Mouse (Mus musculus) yolk sac, embryonic 10.5 days (tissue): ENCODE results near the gene Nrg3.
"Not testable (repeated sequence)": the region's sequence is repeated elsewhere in the genome, so short reads cannot be mapped to it uniquely, and the experiment has no call there.

Experiments
- DNase-seq: peaks from one replicate; pipeline ENCODE4 v3.0.0-alpha.2; 2017; ENCODE audit warnings: low spot score

Nrg3 gene

DNA sequence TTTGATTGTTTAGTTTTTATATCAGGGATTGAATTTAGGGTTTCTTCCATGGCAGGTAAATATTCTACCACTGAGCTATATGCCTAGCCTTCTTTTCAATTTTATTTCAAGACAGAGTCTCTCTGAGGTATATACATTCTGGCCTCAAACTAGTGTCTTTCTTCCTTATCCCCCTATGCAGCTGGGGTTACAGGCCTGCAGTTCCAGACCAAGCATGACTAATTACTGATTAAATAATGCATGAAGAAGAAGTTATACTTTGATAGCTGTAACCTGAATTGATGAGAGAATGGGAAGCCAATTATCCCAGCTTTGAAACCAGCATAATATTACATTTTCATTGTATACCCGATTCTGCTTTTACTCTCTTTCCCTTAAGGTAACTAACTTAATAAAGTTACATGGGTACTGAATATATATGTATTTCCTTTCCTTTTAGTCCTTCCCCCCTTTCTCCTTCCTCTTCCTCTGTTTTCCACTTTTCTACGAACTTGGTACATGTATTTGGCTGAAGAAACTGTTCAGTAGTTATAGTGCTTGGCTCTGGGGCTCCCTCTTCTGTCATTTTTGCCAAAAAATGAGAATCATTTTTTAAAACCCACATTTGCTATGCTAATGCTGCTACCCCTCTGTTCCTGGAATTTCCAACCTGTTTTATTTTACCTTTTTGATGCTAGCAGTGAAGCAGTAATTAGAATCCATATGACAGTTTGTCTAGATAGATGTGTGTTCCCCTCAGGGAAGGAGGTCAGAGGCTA, 843.8 kb downstream of the Nrg3 start:
- no peak for DNase-seq

DNA sequence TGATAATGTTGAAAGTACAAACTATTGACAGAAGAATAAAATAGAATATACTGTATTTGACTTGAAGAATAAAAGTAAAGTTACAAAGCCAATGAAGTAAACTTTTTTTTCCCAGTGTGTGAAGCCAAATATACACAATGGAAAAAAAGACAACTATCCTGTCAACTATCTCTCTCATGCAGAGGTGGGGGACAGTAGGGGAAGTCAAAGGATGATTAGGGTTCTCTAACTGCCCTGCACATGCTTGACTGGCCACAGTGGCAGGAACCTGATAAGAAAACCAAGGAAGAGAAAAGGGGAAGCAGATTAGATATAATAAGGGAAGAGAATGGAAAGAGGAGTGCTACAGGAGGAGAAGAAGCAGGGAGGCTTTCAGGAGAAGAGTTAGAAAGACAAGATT, 855.9 kb downstream of the Nrg3 start:
- DNase-seq, result no peak

DNA sequence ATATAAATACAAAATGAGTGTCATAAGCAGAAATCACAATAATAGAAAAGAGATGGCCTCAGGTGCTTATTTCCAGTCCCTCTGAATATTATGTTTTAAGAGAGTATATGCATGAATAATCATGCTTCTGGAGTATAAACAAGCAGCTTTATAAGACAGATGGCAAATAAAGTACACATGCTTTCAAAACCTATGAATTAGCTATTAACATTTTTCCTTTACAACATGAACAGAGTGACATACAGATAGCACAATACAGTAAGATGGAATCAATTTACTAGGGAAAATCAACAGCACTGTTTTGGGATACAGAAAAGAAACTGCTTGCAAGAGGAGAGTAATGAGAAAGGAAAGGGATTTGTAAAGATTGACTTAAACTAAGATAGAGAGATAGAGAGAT, 875.2 kb downstream of the Nrg3 start:
- DNase-seq, result no peak

DNA sequence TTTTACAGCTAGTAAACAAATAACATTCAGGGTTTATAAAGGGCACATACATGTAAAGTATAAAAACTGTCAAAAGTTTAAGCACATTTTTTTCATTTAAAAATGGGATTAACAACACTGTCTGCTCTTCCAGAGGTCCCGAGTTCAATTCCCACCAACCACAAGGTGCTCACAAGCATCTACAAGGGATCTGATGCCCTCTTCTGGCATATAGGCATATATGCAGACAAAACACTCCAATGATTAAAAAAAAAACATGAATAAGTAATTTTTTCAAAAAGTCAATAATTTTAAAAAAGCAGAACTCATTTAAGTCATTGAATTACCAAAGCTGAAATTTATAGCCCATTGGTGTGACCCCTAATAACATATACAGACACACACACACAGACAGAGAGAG, 878.6 kb downstream of the Nrg3 start:
- DNase-seq, result no peak

DNA sequence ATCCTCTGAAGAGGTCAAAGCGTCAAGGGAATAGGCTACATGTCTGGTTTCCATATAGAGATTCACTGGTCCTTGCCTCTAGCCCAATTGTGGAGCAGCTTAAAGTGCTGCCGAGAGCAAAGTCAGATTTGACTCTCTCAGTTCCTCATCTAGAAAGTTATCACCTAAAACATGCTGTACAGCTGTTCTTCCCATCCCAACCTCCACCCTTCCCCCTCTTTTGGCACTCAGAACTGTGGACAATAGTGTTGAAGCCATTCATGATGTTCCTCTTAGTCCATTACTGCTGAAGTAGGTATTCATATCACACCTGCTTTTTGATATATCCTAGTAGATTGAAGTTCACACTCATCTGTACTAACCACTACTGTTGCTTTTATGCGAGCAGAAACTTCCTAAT, 896.1 kb downstream of the Nrg3 start:
- no peak for DNase-seq

DNA sequence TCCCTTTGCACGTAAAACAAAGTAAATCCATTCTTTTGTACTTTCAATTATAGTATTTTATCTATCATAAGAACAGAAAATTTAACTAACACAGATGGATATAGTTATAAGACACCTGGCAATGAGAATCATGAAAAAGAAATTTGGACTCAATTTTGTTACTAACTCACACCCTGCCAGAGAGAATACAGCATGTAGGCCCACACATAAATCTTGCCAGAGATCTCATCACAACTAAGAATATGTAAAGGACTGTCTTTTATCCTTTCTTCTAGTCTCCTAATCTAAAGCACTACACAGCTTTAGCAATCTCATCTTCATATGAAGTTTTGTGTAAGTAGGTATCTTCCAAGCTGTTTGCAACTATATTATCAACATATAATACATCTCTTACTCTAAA, 904.7 kb downstream of the Nrg3 start:
- DNase-seq, result no peak

DNA sequence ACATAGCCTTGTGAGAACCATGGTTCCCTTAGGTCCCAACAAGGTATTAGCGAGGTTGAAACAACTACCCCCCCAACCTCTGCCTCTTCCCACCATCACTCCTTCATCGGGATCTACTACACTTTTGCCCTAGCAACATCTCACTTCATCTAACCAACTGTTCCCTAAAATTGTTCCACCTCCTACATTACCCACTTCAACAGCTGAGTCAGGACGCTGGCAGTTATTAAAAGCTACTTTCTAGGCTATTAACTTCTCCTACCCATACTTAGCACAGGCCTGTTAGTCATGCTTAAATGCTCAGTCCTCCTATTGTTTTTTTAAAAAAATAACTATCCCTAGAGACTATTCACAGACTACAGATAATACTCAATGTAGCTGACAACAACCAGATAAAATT, 906.7 kb downstream of the Nrg3 start:
- no peak for DNase-seq

DNA sequence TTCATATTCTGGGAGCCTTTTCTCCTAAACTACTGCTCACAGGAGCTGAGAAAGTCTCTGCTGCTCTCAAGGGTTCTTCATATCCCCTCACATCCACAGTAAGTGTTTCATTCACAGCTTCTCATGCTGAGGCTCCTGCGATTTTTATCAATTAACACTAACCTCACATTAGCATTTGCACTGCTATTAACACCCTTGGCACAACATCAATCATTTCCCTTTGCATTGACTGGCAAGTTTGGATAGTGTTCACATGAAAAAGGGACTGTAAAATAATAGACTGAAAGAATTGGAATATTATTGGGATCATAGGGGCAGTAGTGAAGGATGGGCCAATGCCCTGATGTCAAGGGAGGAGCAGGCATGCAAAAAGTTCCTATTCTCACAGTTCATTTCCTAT, 918.3 kb downstream of the Nrg3 start:
- no peak for DNase-seq

DNA sequence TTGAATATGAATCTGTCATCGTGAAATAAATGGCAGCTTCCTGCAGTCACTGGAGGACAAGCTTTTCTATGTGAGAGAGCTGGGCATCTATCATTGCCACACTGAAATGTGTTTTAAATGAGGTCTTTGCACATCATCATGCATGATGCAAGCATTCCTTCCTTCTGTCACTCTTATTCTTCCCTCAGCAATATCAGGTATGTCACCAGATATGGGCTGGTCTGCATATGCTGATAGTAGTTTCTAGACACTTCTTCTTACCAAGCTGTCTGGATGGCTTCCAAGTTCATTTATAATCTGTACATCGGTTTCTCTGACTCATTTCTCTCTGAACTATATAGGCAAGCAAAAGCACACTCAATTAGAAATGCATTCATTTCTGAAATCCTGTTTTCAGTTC, 925.6 kb downstream of the Nrg3 start:
- DNase-seq, result no peak

DNA sequence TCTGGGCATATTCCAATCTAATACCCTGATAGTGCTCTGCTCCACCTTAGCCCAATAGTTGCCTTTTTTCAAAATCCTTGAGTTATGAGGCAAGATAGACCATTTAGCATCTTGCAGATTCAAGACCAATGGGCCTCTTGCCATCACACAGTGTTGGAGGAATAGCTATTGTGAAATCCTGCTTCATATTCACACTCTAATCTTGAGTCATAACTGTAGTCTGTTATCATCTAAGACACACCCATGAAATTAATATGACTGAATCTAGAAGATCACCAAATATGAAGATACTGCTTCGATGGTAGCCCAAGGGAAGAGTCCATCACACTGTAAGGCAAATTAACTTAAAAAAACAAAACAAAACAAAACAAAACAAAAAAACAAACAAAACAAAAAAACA, 937.7 kb downstream of the Nrg3 start:
- DNase-seq, result no peak

DNA sequence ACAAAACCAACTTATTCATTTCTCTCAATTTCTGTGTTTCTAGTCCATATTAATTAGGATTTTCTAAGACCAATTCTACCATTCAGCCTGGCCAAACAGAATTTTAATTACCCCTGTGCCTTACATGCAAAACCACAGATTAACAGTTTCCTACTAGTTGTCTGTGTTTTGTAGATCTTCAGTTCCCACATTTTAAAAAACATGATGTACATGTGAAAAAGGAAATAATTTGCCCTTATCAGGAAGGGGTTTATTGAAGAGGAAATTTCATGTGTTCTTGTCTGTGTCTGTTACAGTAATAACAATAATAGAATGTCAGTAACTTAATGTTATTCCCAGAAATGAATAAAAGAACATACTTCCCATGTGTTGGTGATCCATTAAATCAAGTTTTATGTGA, 939.4 kb downstream of the Nrg3 start:
- no peak for DNase-seq

DNA sequence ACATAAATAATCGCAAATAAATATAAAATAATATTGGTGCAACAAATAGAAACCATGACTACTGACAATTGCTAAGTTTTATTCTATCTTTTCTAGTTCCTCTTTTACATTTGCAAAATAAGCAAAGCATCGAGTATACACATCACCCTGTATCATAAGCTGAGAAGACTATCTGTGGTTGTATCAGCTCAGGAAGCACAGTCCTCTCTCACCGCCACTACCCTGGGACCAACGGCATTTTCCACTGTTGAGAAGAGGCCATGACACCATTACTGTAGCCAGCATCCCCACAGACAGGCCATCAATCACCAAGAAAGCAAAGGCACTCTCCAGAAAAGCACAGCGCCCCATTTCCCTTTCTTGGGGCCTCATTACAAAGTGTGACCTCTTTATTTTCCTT, 956.7 kb downstream of the Nrg3 start:
- DNase-seq, result no peak

DNA sequence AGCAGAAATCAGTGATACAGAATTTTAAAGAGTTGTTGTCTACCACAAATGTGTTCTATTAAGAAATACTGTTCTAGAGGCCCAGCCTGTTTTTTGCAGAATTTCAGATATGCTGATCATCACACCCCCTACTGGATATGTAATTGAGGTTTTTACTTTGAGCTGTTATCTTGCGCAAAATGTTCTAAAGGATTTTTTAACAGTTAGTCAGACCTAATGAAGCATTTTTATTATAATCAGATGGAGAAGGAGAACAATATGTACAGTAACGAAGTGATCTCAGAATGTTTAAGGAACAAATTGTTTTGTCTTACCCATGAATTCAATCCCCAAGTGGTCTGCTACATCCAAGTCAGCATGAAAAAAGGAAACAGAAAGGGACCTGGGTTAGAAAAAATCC, 963.9 kb downstream of the Nrg3 start:
- DNase-seq, result no peak

DNA sequence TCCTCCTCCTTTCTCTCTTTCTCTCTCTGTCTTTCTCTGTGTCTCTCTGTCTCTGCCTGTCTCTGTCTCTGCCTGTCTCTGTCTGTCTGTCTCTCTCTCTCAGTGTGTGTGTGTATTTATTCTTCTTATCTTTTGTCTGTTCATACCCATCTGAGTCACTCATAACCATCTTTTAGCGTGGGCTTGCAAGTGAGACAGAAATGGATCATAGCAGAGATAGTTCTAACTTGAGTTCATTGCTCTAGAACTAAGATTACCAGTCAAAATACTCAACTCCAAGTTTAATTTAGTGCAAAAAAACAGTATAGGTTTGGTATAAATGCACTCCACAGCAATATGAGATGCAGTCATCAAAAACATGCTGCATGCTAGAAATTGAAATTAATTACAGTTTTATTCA, 977.9 kb downstream of the Nrg3 start:
- no peak for DNase-seq

DNA sequence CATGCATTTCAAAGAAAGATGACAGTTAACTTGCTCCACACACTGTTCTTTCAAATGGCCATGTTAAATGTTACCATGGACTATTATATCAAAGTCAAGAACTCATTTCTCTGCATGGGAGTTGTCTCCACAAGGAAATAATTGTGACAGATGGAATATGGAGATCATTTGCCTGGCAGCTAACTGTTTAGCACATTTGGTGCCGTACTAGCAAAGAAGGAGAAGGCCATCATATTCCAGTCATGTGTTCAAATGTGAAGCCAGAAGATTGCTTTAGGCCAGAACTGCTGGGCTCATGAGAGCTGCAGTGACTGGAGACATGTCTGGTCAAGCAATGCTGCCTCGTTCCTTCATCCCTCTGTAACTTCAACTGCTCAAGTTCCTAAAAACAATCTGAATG, 1025.8 kb downstream of the Nrg3 start:
- DNase-seq, result no peak

DNA sequence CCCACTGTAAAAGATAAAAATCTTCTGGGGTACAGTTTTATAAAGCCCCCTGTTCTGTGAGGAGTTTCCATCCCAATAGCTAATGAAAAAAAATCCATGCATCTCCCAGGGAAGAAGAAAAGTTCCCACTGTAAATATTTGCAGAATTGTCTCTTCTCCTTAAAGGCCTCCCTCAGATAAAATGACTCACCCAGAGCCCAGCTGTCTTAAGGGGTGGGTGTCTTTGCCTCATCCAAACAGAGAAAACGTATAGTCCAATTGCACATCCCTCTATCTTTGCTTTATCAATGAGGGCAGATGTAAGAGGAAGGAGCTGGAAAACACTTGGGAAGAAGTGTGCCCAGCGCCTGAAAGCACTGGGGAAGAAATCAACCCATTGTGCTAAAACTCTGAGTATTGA, 1028.1 kb downstream of the Nrg3 start:
- no peak for DNase-seq

DNA sequence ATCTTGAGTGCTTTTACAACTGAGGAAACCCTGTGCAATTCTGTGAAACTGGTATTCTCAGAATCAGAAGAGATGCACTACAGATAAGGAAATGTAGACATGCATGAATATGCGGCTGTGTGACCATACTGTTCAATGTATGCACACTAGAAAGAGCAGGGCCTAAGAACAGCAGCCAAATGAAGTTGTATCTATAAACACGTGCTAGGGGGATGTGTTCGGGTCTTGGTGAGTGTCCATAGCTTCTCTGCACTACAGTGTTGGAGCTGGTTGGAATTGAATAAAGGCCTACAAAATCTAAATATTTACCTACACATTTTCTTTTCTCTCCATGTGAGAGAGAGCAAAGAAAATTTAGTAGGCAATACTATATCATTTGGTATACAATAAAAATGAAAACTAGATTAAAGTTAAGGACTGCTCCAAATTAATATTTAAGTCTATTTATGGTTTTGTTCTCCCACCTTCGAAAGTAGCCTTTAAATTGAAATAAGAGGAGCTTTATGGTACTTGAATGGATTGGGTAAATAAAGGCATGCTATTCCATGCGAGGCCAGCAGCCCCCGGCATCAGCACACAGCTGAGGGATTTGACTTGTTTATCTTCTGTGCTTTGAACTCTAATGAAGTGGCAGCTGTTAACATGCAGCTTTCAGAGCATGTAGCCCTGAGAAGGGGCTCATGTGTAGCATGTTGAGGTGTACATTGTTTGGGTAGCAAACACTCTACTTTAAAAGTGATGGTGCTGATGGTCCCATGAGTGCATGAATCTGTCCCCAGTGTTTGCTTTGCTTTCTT, 1038.9 kb downstream of the Nrg3 start:
- DNase-seq, result no peak

DNA sequence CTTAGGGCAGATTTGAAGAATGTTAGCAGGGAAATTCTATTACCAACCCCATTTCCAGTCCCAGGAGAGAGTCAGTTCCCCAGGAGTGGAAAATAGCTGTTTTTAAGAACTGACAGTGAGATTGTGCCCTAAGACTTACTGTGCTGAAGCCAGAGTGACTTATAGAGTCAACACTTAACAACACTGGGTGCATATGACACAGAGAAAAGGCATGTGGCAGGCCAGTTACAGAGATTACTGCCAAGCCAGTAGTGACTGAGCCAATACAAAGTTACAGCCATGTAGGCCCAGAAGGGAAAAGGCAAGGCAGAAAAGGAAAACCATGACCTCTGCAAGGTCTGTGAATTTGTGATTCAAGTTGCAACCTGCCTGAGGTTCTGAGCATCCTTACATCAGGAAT, 1098.2 kb downstream of the Nrg3 start:
- DNase-seq, result no peak

DNA sequence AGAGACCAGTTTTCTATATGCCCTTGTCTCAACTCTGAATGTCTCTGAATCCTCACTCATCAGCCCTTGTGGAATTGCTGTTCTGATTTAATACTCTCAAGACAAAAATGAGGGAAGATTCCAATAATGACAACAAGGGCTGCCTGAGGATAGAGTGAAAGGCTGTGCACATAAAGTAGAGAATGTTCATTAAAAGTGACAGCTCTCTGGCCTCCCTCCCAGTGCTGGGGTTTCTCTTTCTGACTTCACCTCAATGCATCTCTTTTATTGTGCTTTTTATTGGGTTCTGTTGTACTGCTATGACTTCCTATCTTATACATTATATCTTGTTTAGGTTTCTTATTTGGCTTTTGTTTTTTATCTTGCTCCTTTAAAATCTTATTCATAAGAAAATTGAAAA, 1131.9 kb downstream of the Nrg3 start:
- DNase-seq, result no peak

DNA sequence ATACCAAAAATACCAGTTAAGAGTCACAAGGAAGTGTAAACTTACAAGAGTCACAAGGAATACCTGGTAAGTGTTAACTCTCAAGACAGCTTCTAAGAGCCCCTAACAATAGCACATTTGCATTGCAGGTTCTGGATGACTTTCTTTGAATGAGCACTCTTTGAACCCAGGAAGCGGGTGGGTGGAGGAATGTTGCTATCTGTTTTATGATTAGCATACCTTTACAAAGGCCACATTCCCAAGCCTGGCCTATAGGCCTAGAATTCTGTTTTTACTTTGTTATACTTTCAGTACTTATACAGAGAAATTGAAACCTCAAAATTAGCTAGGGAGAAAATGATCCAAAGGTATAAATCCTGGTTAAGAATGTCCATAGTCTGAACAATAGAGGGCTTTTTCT, 1150.0 kb downstream of the Nrg3 start:
- DNase-seq, result not testable (repeated sequence)

DNA sequence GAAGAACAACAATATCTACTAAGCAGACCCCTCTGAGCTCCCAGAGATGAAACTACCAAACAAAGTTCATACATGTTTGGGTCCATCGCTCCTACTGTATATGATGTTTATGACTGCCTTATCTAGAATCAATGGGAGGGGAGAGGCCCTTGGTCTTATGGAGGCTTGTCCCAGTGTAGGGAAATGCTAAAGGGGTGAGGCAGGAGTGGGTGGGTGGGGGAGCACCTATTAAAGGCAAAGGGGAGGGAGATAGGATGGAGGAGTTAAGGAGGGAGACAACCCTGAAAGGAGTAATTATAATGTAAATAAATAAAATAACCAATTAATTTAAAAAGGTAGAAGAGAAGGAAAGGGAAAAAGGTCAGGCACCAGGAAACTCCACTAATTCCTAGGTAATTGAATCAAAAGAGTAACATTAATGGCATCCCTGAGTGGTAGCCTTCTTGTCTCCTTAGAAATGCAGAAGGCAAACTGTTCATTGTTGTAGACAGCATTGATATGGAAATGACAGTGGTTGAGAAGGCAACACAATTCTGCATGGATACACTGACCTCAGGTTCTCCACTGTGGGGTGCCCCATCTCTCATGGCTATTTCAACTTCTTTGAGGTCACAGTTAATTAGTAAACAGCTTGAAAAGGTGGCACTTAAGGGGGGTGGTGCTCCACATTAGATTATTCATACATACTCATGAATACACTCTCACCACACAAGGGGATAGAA, 1152.1 kb downstream of the Nrg3 start:
- no peak for DNase-seq
